Mouse (Mus musculus) thymus, adult 2 months (tissue): ENCODE results near the gene Mks1.

Experiments used
- CTCF ChIP-seq: fragments of 200-500 bp; IDR thresholded peaks from 2 replicates; pipeline ENCODE4 v1.5.1; 2012; ENCODE audit warnings: mild to moderate bottlenecking, control low read depth, low read length, moderate library complexity, borderline replicate concordance; ENCODE audit not compliant: control insufficient read depth, poor library complexity, insufficient read depth; ENCODE audit errors: extremely low read depth
- POLR2A ChIP-seq: fragments of 200-500 bp; IDR thresholded peaks from 2 replicates; pipeline ENCODE4 v1.6.1; 2012; ENCODE audit warnings: mild to moderate bottlenecking, low read length, control low read depth, moderate library complexity; ENCODE audit not compliant: control insufficient read depth, poor library complexity, insufficient read depth; ENCODE audit errors: extremely low read depth

GRCm38 (mm10) chr11:87870096-87870495 lies 17.1 kb downstream of the Mks1 start:
- no peak for TF ChIP-seq CTCF
- no peak for TF ChIP-seq POLR2A
